Mouse (Mus musculus) naive thymus-derived CD4-positive, alpha-beta T cell, adult 5 months (primary cell): Measurements from ENCODE around the gene Gsg1l2. TPM values are rescaled to one million over a fixed set of nuclear protein-coding genes. Genes with fewer than 3 reads are reported as not detected.

Source experiments
- polyA plus RNA-seq: library from polyadenylated mRNA; unstranded; fragments of 100-300 nt; shearing (Covaris generic); gene quantifications from one replicate; pipeline ENCODE4 v1.2.1, GENCODE M21; 2017

Gene Gsg1l2
- not detected for polyA plus RNA-seq

DNA sequence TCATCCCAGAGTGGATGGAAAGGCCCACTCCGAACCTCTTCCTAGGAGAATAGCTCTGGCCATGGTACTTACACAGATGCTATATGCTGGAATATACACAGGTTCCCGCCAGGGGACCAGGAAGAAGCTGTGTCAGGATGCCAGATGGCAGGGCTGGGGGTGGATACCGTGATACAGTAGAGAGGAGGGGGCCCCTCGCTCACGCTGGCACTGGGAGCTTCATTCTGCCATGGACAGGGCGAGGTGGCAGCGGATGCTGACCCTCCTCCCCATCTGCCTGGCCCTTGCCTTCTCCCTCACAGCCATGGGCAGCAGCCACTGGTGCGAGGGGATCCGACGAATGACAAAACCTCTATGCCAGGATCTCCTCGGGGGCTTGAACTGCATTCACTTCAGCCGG lies at the start of gene Gsg1l2:
Gene Gsg1l2, plus strand, starts transcription at position 230 of the 400 bp plus-strand sequence.

DNA sequence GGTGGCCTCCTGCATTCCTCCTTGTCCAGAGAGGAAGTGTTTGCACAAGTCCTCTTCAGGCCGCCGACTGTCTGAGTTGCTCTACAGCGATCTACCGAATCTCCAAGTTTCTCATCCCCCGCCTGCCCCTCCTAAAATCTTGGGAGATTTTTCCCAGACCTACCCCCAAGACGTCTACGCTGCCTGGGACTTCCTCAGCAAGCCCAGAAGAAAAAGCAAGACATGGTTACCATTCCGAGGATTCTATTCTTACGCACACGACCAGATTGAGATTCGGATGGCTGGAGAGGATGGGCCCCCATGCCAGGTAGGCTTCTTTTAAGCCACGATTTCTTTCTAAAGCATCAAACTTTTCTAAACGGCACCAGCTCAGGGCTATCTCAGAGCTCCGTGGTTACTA lies 3.4 kb upstream of the Gsg1l2 start, which contains the start of gene Glp2r:
Gene Glp2r, minus strand, starts transcription at position 101 of the 400 bp plus-strand sequence.

DNA sequence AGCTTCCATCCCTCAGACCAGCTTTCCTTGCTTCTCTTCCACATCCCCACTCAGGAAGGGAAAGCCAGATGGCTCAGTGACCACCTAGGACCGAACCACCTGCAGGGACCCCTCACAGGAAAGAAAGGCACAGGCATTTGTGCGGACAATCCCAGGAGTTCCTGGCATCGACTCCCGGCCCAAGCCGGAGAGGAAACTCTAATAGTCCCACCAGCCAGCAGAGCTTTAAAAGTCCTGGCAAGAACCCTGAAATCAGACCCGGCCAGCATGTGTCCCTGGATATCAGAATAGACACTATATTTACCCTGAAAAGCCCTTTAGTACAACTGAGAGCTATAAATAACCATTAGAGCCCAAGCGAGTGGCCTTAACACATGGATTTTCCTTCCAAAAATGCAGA lies 23.5 kb downstream of the Gsg1l2 start, which contains the start of gene Dhrs7c:
Gene Dhrs7c, plus strand, starts transcription at position 257 of the 400 bp plus-strand sequence.

Other genes starting within 250 kb of the Gsg1l2 start
- gene Rcvrn, start 79.3 kb upstream of the Gsg1l2 start, polyA plus RNA-seq, result not detected
- gene Glp2r, start 3.5 kb upstream of the Gsg1l2 start, polyA plus RNA-seq, result not detected
- not detected for gene Dhrs7c, start 23.6 kb downstream of the Gsg1l2 start, polyA plus RNA-seq
- gene Usp43, start 147.5 kb downstream of the Gsg1l2 start, polyA plus RNA-seq, result not detected
- gene Cfap52, start 191.0 kb downstream of the Gsg1l2 start, polyA plus RNA-seq, result not detected
- 59.1 TPM for gene Stx8, start 191.6 kb downstream of the Gsg1l2 start, polyA plus RNA-seq